Mouse (Mus musculus): ENCODE measurements at regions not wholly inside any gene's neighbourhood (a gene's known extent, or its start where the extent isn't known, plus 50 kb on each side); places are given as distances from the start of the nearest gene placed in this dataset.

GRCm38 (mm10) chr2:133614672-133615071 lies 62.7 kb downstream of the Bmp2 start:
- peak in 1 of 2 experiments; percentile 16 for DNase-seq (ENCODE audit: low spot score in 2 of 2)

GRCm38 (mm10) chr2:133615299-133615698 lies 63.3 kb downstream of the Bmp2 start:
- DNase-seq (ENCODE audit: low spot score in 2 of 2): no peak

GRCm38 (mm10) chr2:133617317-133617835 lies 65.4 kb downstream of the Bmp2 start:
- no peak for DNase-seq (ENCODE audit: low spot score in 2 of 2)

- no peak for DNase-seq (ENCODE audit: low spot score in 2 of 2)
Measured at GRCm38 (mm10) chr2:133622523-133622922, 70.6 kb downstream of the Bmp2 start.

- DNase-seq (ENCODE audit: low spot score in 2 of 2): no peak
Measured at GRCm38 (mm10) chr2:133625542-133625941, 73.6 kb downstream of the Bmp2 start.

GRCm38 (mm10) chr2:133628874-133629273 lies 76.9 kb downstream of the Bmp2 start:
- no peak for DNase-seq (ENCODE audit: low spot score in 2 of 2)

- DNase-seq (ENCODE audit: low spot score in 2 of 2): no peak
Measured at GRCm38 (mm10) chr2:133635434-133635833, 83.5 kb downstream of the Bmp2 start.

- no peak for DNase-seq (ENCODE audit: low spot score in 2 of 2)
Measured at GRCm38 (mm10) chr2:133649874-133650481, 98.0 kb downstream of the Bmp2 start.

GRCm38 (mm10) chr2:133666331-133667054 lies 114.5 kb downstream of the Bmp2 start:
- no peak for DNase-seq (ENCODE audit: low spot score in 2 of 2)

- DNase-seq (ENCODE audit: low spot score in 2 of 2): no peak
Measured at GRCm38 (mm10) chr2:133667055-133667395, 115.1 kb downstream of the Bmp2 start.

GRCm38 (mm10) chr2:133669821-133670220 lies 117.9 kb downstream of the Bmp2 start:
- no peak for DNase-seq (ENCODE audit: low spot score in 2 of 2)

GRCm38 (mm10) chr2:133671528-133671927 lies 119.6 kb downstream of the Bmp2 start:
- DNase-seq (ENCODE audit: low spot score in 2 of 2): no peak

- DNase-seq (ENCODE audit: low spot score in 2 of 2): no peak
Measured at GRCm38 (mm10) chr2:133684367-133684766, 132.4 kb downstream of the Bmp2 start.

GRCm38 (mm10) chr2:133688121-133688787 lies 136.3 kb downstream of the Bmp2 start:
- DNase-seq (ENCODE audit: low spot score in 2 of 2): no peak

- no peak for DNase-seq (ENCODE audit: low spot score in 2 of 2)
Measured at GRCm38 (mm10) chr2:133688788-133689155, 136.8 kb downstream of the Bmp2 start.

- no peak for DNase-seq (ENCODE audit: low spot score in 2 of 2)
Measured at GRCm38 (mm10) chr2:133708735-133709584, 157.0 kb downstream of the Bmp2 start.

GRCm38 (mm10) chr2:133716243-133716642 lies 164.3 kb downstream of the Bmp2 start:
- DNase-seq (ENCODE audit: low spot score in 2 of 2): no peak

- no peak for DNase-seq (ENCODE audit: low spot score in 2 of 2)
Measured at GRCm38 (mm10) chr2:133717076-133717475, 165.1 kb downstream of the Bmp2 start.

GRCm38 (mm10) chr2:133724310-133724709 lies 172.4 kb downstream of the Bmp2 start:
- DNase-seq (ENCODE audit: low spot score in 2 of 2): no peak

- DNase-seq (ENCODE audit: low spot score in 2 of 2): no peak
Measured at GRCm38 (mm10) chr2:133724757-133725156, 172.8 kb downstream of the Bmp2 start.

- no peak for DNase-seq (ENCODE audit: low spot score in 2 of 2)
Measured at GRCm38 (mm10) chr2:133734469-133735225, 182.7 kb downstream of the Bmp2 start.

Data from spleen, postnatal 10 days (tissue).